Mouse (Mus musculus) liver, embryonic 12.5 days (tissue): ENCODE results near the gene Ddrgk1. TPM values are rescaled to one million over a fixed set of nuclear protein-coding genes. Genes with fewer than 3 reads are reported as not detected.
A peak's percentile ranks its signal among the peaks of the same experiment; 100 is the strongest.

Source experiments
- ATAC-seq: fragments of 200-750 bp; cut with Nextera tagmentation; 2 replicates; pipeline ENCODE4 v1.8.0; 2017; ENCODE audit warnings: moderate number of reproducible peaks, mild to moderate bottlenecking, moderate library complexity
- H3K27ac ChIP-seq: fragments of 300-500 bp; sonication (generic); 2 replicates; pipeline ENCODE4 v1.5.1; 2016; ENCODE audit warnings: mild to moderate bottlenecking
- H3K27me3 ChIP-seq: fragments of 300-500 bp; sonication (generic); replicated peaks from 2 replicates; pipeline ENCODE4 v1.6.1; 2016; ENCODE audit warnings: mild to moderate bottlenecking, moderate library complexity
- H3K36me3 ChIP-seq: fragments of 300-500 bp; sonication (generic); 2 replicates; pipeline ENCODE4 v1.6.1; 2016; ENCODE audit warnings: mild to moderate bottlenecking, moderate library complexity
- H3K4me1 ChIP-seq: fragments of 300-500 bp; sonication (generic); 2 replicates; pipeline ENCODE4 v1.6.1; 2016
- H3K4me2 ChIP-seq: fragments of 300-500 bp; sonication (generic); 2 replicates; pipeline ENCODE4 v1.6.1; 2016; ENCODE audit warnings: mild to moderate bottlenecking, moderate library complexity
- H3K4me3 ChIP-seq: fragments of 300-500 bp; sonication (generic); 2 replicates; pipeline ENCODE4 v1.5.1; 2016; ENCODE audit warnings: mild to moderate bottlenecking, moderate library complexity
- H3K9ac ChIP-seq: fragments of 300-500 bp; sonication (generic); 2 replicates; pipeline ENCODE4 v1.6.1; 2016; ENCODE audit warnings: mild to moderate bottlenecking, moderate library complexity
- H3K9me3 ChIP-seq: fragments of 300-500 bp; sonication (generic); replicated peaks from 2 replicates; pipeline ENCODE4 v1.6.1; 2016; ENCODE audit warnings: mild to moderate bottlenecking, moderate library complexity
- WGBS: fragments of 180-500 bp; shearing (Covaris S2); methylation state at CpG from one replicate; pipeline ENCODE4 v1.1.7; 2016; ENCODE audit not compliant: insufficient replicate concordance; 5-methylcytosine and 5-hydroxymethylcytosine counted together
- polyA plus RNA-seq: library from polyadenylated mRNA; unstranded; fragments of >200 nt; fragmentation: Nextera tagmentation; extraction: Ambion mirVana; gene quantifications from 2 replicates; pipeline ENCODE4 v1.2.1, GENCODE M21; 2016

Ddrgk1 gene
- polyA plus RNA-seq, 1 experiment from 2014 or later: 46.1 TPM

- H3K4me3 ChIP-seq: no peak overlapping the region
- 51% methylated on average over 5 of the region's 5 CpGs for WGBS
- no peak overlapping the region for H3K4me2 ChIP-seq
- no peak for ATAC-seq
- no peak overlapping the region for H3K27ac ChIP-seq
- no peak overlapping the region for H3K9ac ChIP-seq
- peaks cover 42% of the 10 kb centered on the region for H3K4me1 ChIP-seq
- H3K27me3 ChIP-seq: peaks cover 62% of the 10 kb centered on the region
- peaks cover 2% of the 10 kb centered on the region for H3K36me3 ChIP-seq
- H3K9me3 ChIP-seq: no peaks in the 10 kb centered on the region
Observed at GRCm38 (mm10) chr2:130632887-130633675, 31.4 kb downstream of the Ddrgk1 start.

- 86% methylated on average over 1 of the region's 1 CpGs for WGBS
Observed at GRCm38 (mm10) chr2:130632416-130632815, 32.0 kb downstream of the Ddrgk1 start.

GRCm38 (mm10) chr2:130629839-130630203, 34.6 kb downstream of the Ddrgk1 start, which contains the start of the genes Fastkd5 and Ubox5:
Gene Fastkd5, minus strand, starts transcription at chr2:130630027.
Gene Ubox5, minus strand, starts transcription at chr2:130630038.
- H3K27me3 ChIP-seq: peaks cover 29% of the 10 kb centered on the region
- H3K36me3 ChIP-seq: peaks cover 33% of the 10 kb centered on the region
- peak; percentile 85 for ATAC-seq
- peak within 1 kb of the TSS; percentile 83 for H3K27ac ChIP-seq
- no peaks in the 10 kb centered on the region for H3K9me3 ChIP-seq
- peak within 1 kb of the TSS; percentile 77 for H3K4me2 ChIP-seq
- peak within 1 kb of the TSS; percentile 89 for H3K4me3 ChIP-seq
- H3K9ac ChIP-seq: peak within 1 kb of the TSS; percentile 89
- H3K4me1 ChIP-seq: peaks cover 31% of the 10 kb centered on the region
- 0% methylated on average over 25 of the region's 25 CpGs for WGBS

More at GRCm38 (mm10) chr2:130632416-130632815, 32.0 kb downstream of the Ddrgk1 start:
- peaks cover 42% of the 10 kb centered on the region for H3K4me1 ChIP-seq
- H3K27ac ChIP-seq: no peak overlapping the region
- H3K9ac ChIP-seq: no peak overlapping the region
- H3K36me3 ChIP-seq: peaks cover 9% of the 10 kb centered on the region
- H3K27me3 ChIP-seq: peaks cover 55% of the 10 kb centered on the region
- H3K4me3 ChIP-seq: no peak overlapping the region
- H3K9me3 ChIP-seq: no peaks in the 10 kb centered on the region
- no peak for ATAC-seq
- H3K4me2 ChIP-seq: no peak overlapping the region

GRCm38 (mm10) chr2:130629080-130629838, 35.2 kb downstream of the Ddrgk1 start:
- ATAC-seq: peak; percentile 70
- Histone ChIP-seq H3K9me3 (no peaks in the 10 kb centered on the region), H3K4me1 (peaks cover 25% of the 10 kb centered on the region), H3K27me3 (peaks cover 24% of the 10 kb centered on the region), H3K27ac (peak overlapping the region; percentile 83), H3K36me3 (peaks cover 37% of the 10 kb centered on the region), H3K4me2 (peak overlapping the region; percentile 77), H3K9ac (peak overlapping the region; percentile 89), H3K4me3 (peak overlapping the region; percentile 89)
- WGBS: under 1% methylated on average over 37 of the region's 37 CpGs

GRCm38 (mm10) chr2:130628424-130628823, 36.0 kb downstream of the Ddrgk1 start:
- Histone ChIP-seq H3K4me1 (peaks cover 25% of the 10 kb centered on the region), H3K27me3 (peaks cover 15% of the 10 kb centered on the region), H3K9me3 (no peaks in the 10 kb centered on the region), H3K36me3 (peaks cover 45% of the 10 kb centered on the region), H3K27ac (no peak overlapping the region), H3K4me3 (peak overlapping the region; percentile 89), H3K9ac (0 out of 2 replicates have a peak overlapping the region, but pooled peaks have one; percentile 89), H3K4me2 (peak overlapping the region; percentile 77)
- WGBS: 53% methylated on average over 3 of the region's 3 CpGs
- no peak for ATAC-seq

GRCm38 (mm10) chr2:130618972-130619371, 45.5 kb downstream of the Ddrgk1 start:
- H3K4me1 ChIP-seq: no peaks in the 10 kb centered on the region
- no peak for ATAC-seq
- H3K4me2 ChIP-seq: no peak overlapping the region
- H3K27ac ChIP-seq: no peak overlapping the region
- WGBS: 85% methylated on average over 7 of the region's 7 CpGs
- H3K9ac ChIP-seq: no peak overlapping the region
- H3K4me3 ChIP-seq: no peak overlapping the region
- no peaks in the 10 kb centered on the region for H3K27me3 ChIP-seq
- no peaks in the 10 kb centered on the region for H3K9me3 ChIP-seq
- H3K36me3 ChIP-seq: peaks cover 80% of the 10 kb centered on the region

- WGBS: 56% methylated on average over 3 of the region's 3 CpGs
- Histone ChIP-seq H3K4me1 (peaks cover 6% of the 10 kb centered on the region; the same call in 1 of the 2 replicates), H3K4me3 (no peak overlapping the region), H3K36me3 (peaks cover 53% of the 10 kb centered on the region), H3K9me3 (no peaks in the 10 kb centered on the region), H3K4me2 (no peak overlapping the region), H3K9ac (no peak overlapping the region), H3K27me3 (no peaks in the 10 kb centered on the region), H3K27ac (no peak overlapping the region)
- no peak for ATAC-seq
Observed at GRCm38 (mm10) chr2:130613091-130613490, 51.4 kb downstream of the Ddrgk1 start.

Other genes with a start within 250 kb of the Ddrgk1 start
- gene Vps16, start 240.3 kb downstream of the Ddrgk1 start, polyA plus RNA-seq: 54.9 and 64.5 TPM in 2 replicates
- gene Pced1a, start 240.0 kb downstream of the Ddrgk1 start, polyA plus RNA-seq: 5.2 and 5.7 TPM in 2 replicates
- 51.3 and 57.7 TPM in 2 replicates for gene Ptpra, start 214.4 kb downstream of the Ddrgk1 start, polyA plus RNA-seq
- 77.5 and 79.8 TPM in 2 replicates for gene Mrps26, start 100.9 kb downstream of the Ddrgk1 start, polyA plus RNA-seq
- gene Oxt, start 88.5 kb downstream of the Ddrgk1 start, polyA plus RNA-seq: not detected in 2 replicates
- gene Avp, start 82.1 kb downstream of the Ddrgk1 start, polyA plus RNA-seq: not detected in 2 replicates
- gene Fastkd5, start 34.6 kb downstream of the Ddrgk1 start, polyA plus RNA-seq: 16.1 and 16.9 TPM in 2 replicates
- gene Ubox5, start 34.6 kb downstream of the Ddrgk1 start, polyA plus RNA-seq: 7.8 and 8.4 TPM in 2 replicates
- 1.6 and 1.7 TPM in 2 replicates for gene Lzts3, start 21.9 kb downstream of the Ddrgk1 start, polyA plus RNA-seq
- 69.9 and 75.2 TPM in 2 replicates for gene Itpa, start 3.0 kb upstream of the Ddrgk1 start, polyA plus RNA-seq
- gene Slc4a11, start 32.9 kb upstream of the Ddrgk1 start, polyA plus RNA-seq: 0.05 TPM in 1 of 2 replicates, not detected in the other
- 10.6 and 13.3 TPM in 2 replicates for gene 4930402H24Rik, start 241.7 kb upstream of the Ddrgk1 start, polyA plus RNA-seq
- 3.7 and 4.1 TPM in 2 replicates for gene Atrn, start 241.8 kb upstream of the Ddrgk1 start, polyA plus RNA-seq